Mouse (Mus musculus) forebrain, embryonic 10.5 days (tissue): ENCODE results near the gene Ifitm3. TPM values are rescaled to one million over a fixed set of nuclear protein-coding genes. Genes with fewer than 3 reads are reported as not detected.
"Not testable (repeated sequence)": the region's sequence is repeated elsewhere in the genome, so short reads cannot be mapped to it uniquely, and the experiment has no call there.

ENCODE experiments used
- DNase-seq: peaks from one replicate; pipeline ENCODE4 v3.0.0-alpha.2; 2017; ENCODE audit warnings: low spot score; ENCODE audit errors: extremely low spot score
- H3K27ac ChIP-seq: fragments of 300-500 bp; sonication (generic); 2 replicates; pipeline ENCODE4 v1.5.1; 2016; ENCODE audit warnings: mild to moderate bottlenecking
- H3K27me3 ChIP-seq: fragments of 300-500 bp; sonication (generic); 2 replicates; pipeline ENCODE4 v1.6.1; 2016; ENCODE audit warnings: mild to moderate bottlenecking; ENCODE audit not compliant: poor library complexity, severe bottlenecking
- H3K36me3 ChIP-seq: fragments of 300-500 bp; sonication (generic); replicated peaks from 2 replicates; pipeline ENCODE4 v1.6.1; 2016; ENCODE audit warnings: mild to moderate bottlenecking, moderate library complexity
- H3K4me1 ChIP-seq: fragments of 300-500 bp; sonication (generic); 2 replicates; pipeline ENCODE4 v1.6.1; 2016
- H3K4me3 ChIP-seq: fragments of 300-500 bp; sonication (generic); 2 replicates; pipeline ENCODE4 v1.5.1; 2016; ENCODE audit warnings: mild to moderate bottlenecking, moderate library complexity
- H3K9me3 ChIP-seq: fragments of 300-500 bp; sonication (generic); 2 replicates; pipeline ENCODE4 v1.6.1; 2016; ENCODE audit warnings: mild to moderate bottlenecking, moderate library complexity
- WGBS: fragments of 180-500 bp; shearing (Covaris S2); methylation state at CpG from one replicate; pipeline ENCODE4 v1.1.7; 2016; 5-methylcytosine and 5-hydroxymethylcytosine counted together
- polyA plus RNA-seq: library from polyadenylated mRNA; unstranded; fragments of >200 nt; fragmentation: Nextera tagmentation; extraction: Ambion mirVana; gene quantifications from 2 replicates; pipeline ENCODE4 v1.2.1, GENCODE M21; 2016

Ifitm3 gene
- polyA plus RNA-seq, 1 experiment from 2014 or later = 10.8 TPM

- 96% methylated on average over 8 of the region's 8 CpGs for WGBS
- no peak overlapping the region for H3K4me3 ChIP-seq
- no peak overlapping the region for H3K27ac ChIP-seq
- no peaks in the 10 kb centered on the region for H3K4me1 ChIP-seq
- no peaks in the 10 kb centered on the region for H3K27me3 ChIP-seq
- H3K9me3 ChIP-seq = 0 out of 2 replicates have a peak, but pooled peaks cover 6% of the 10 kb centered on the region
- DNase-seq = no peak
- H3K36me3 ChIP-seq = no peaks in the 10 kb centered on the region
Observed at GRCm38 (mm10) chr7:140981704-140982103, 28.9 kb downstream of the Ifitm3 start.

DNA sequence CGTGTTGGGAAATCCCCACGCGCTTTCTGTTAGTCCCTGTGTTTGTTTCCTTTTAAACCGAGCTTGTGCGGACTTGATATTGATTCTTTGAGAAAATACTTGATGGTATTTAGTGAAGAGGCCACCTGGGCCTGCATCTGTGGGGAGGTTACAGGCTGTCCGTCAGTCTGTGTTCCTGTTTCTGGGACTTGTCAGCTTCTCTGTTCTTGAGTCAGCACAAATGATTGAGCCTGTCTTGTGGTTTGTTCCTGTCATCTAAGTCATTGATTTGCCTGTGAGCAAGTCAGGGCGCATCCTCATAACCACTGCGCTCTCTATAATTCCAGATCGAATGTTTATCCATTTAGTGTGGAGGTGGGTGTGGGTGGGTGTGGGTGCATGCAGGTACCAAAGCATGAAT, 33.9 kb downstream of the Ifitm3 start:
- not testable (repeated sequence) for H3K27ac ChIP-seq, H3K36me3 ChIP-seq, H3K9me3 ChIP-seq, DNase-seq, H3K4me3 ChIP-seq
- H3K27me3 ChIP-seq = peaks cover 23% of the 10 kb centered on the region
- peaks cover 25% of the 10 kb centered on the region for H3K4me1 ChIP-seq
- 89% methylated on average over 9 of the region's 9 CpGs for WGBS

- Histone ChIP-seq H3K4me3 (no peak overlapping the region), H3K36me3 (no peaks in the 10 kb centered on the region), H3K9me3 (no peaks in the 10 kb centered on the region), H3K27me3 (peaks cover 35% of the 10 kb centered on the region), H3K4me1 (peaks cover 37% of the 10 kb centered on the region), H3K27ac (no peak overlapping the region)
- no peak for DNase-seq
- 22% methylated on average over 3 of the region's 3 CpGs for WGBS
Observed at GRCm38 (mm10) chr7:140975465-140975864, 35.1 kb downstream of the Ifitm3 start.

- no peak overlapping the region for H3K4me3 ChIP-seq
- H3K4me1 ChIP-seq = peaks cover 37% of the 10 kb centered on the region
- peaks cover 41% of the 10 kb centered on the region for H3K27me3 ChIP-seq
- no peak overlapping the region for H3K27ac ChIP-seq
- no peaks in the 10 kb centered on the region for H3K36me3 ChIP-seq
- 10% methylated on average over 9 of the region's 9 CpGs for WGBS
- no peaks in the 10 kb centered on the region for H3K9me3 ChIP-seq
- DNase-seq = no peak
Observed at GRCm38 (mm10) chr7:140974940-140975339, 35.6 kb downstream of the Ifitm3 start.

GRCm38 (mm10) chr7:140973396-140974165, 37.0 kb downstream of the Ifitm3 start:
- no peak overlapping the region for H3K27ac ChIP-seq

GRCm38 (mm10) chr7:140971479-140972171, 38.9 kb downstream of the Ifitm3 start:
- Histone ChIP-seq H3K36me3 (no peaks in the 10 kb centered on the region), H3K4me3 (no peak overlapping the region), H3K4me1 (peaks cover 62% of the 10 kb centered on the region), H3K27me3 (peaks cover 68% of the 10 kb centered on the region), H3K9me3 (no peaks in the 10 kb centered on the region), H3K27ac (no peak overlapping the region)
- DNase-seq = no peak
- 92% methylated on average over 8 of the region's 8 CpGs for WGBS

More at GRCm38 (mm10) chr7:140973396-140974165, 37.0 kb downstream of the Ifitm3 start:
- Histone ChIP-seq H3K9me3 (no peaks in the 10 kb centered on the region), H3K4me3 (no peak overlapping the region), H3K4me1 (peaks cover 46% of the 10 kb centered on the region), H3K36me3 (no peaks in the 10 kb centered on the region), H3K27me3 (peaks cover 54% of the 10 kb centered on the region)
- DNase-seq = no peak
- 27% methylated on average over 14 of the region's 14 CpGs for WGBS

DNA sequence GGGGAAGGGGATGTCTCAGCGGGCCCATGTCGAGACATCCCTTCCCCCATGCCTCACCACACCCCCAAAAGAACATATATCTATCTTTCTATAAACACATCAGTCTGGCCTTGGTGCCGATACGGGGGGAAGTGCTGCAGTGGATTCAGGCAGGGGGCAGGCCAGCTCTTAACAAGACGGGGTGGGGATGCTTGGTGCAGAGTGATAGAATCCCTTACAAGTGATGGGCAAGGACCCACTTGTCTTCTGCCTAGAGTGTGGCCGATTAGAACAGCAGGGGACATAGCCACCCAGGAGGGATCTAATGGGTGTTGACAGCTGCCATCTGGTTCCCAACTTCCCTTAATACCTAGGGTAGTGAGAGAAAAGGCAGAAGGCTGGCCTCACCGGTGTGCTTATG, 39.6 kb downstream of the Ifitm3 start:
- Histone ChIP-seq H3K9me3 (no peaks in the 10 kb centered on the region), H3K36me3 (no peaks in the 10 kb centered on the region), H3K27me3 (peaks cover 69% of the 10 kb centered on the region), H3K4me3 (no peak overlapping the region), H3K4me1 (peaks cover 62% of the 10 kb centered on the region), H3K27ac (no peak overlapping the region)
- no peak for DNase-seq
- WGBS = 57% methylated on average over 7 of the region's 7 CpGs

DNA sequence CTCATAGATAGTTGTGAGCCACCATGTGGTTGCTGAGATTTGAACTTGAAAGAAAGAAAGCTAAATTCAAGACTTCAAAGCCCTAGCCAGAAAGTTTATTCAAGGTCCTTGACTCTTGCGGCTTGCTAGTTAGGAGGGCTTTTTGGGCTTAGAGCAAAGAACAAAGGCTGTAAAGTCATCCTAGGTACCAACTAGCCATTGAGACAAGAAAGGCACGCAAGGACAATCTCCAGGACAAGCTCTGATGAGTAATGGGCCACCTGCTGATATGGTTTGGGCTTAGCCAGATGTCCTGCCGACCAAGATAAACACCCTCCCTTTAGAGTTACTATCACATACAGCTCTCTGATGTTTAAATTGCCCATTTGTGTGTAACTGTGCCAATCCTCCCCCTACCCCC, 41.9 kb downstream of the Ifitm3 start:
- 10% methylated on average over 3 of the region's 3 CpGs for WGBS
- H3K4me3 ChIP-seq, DNase-seq: not testable (repeated sequence)

DNA sequence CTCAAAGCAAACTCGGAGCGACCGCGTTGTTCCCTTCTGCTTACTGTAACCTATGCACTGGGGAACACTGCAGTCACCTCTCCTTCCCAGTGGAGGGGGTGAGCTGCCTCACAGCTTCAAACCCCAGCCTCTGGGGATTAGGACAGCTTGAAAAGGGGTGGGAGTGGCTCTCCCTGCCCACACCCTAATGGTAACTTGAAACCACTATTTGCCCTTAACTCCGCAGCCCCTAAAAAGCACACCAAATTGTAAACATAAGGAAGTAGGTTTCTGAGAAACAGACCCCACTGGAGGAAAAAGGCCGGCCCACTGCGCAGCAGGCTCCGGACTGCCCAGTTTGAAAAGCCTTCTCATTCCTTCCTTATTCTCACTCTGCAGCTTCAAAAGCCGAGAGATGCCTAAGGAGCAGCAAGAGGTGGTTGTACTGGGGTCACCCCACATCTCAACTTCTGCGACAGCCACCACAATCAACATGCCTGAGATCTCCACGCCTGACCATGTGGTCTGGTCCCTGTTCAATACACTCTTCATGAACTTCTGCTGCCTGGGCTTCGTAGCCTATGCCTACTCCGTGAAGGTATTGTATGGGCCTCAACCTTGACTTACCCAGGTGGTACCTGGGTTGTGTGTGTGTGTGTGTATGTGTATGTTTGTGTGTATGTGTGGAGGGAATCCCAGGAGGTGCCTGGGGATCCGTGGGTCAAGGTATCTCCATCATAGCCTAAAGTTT, 42.5 kb downstream of the Ifitm3 start:
- H3K4me1 ChIP-seq = peaks cover 47% of the 10 kb centered on the region
- 5% methylated on average over 14 of the region's 14 CpGs for WGBS
- H3K27me3 ChIP-seq = peaks cover 49% of the 10 kb centered on the region
- peak overlapping the region; percentile 10; the same call in 1 of the 2 replicates for H3K4me3 ChIP-seq
- H3K27ac ChIP-seq = no peak overlapping the region
- DNase-seq = no peak
- no peaks in the 10 kb centered on the region for H3K36me3 ChIP-seq
- no peaks in the 10 kb centered on the region for H3K9me3 ChIP-seq

More for the DNA sequence above, 41.9 kb downstream of the Ifitm3 start:
- not testable (repeated sequence) for H3K27ac ChIP-seq, H3K36me3 ChIP-seq, H3K9me3 ChIP-seq
- H3K27me3 ChIP-seq = peaks cover 55% of the 10 kb centered on the region
- H3K4me1 ChIP-seq = peaks cover 50% of the 10 kb centered on the region

- H3K36me3 ChIP-seq = no peaks in the 10 kb centered on the region
- H3K9me3 ChIP-seq = no peaks in the 10 kb centered on the region
- H3K4me1 ChIP-seq = peaks cover 54% of the 10 kb centered on the region
- H3K4me3 ChIP-seq = peak within 1 kb of the TSS; percentile 10; the same call in 1 of the 2 replicates
- WGBS = 86% methylated on average over 4 of the region's 4 CpGs
- no peak for DNase-seq
- H3K27ac ChIP-seq = no peak within 1 kb of the TSS
- H3K27me3 ChIP-seq = peaks cover 48% of the 10 kb centered on the region
Observed at GRCm38 (mm10) chr7:140966921-140967320, 43.6 kb downstream of the Ifitm3 start, which contains the start of gene Ifitm1. Gene Ifitm1 (plus strand): TSS chr7:140967221.

- H3K36me3 ChIP-seq = no peaks in the 10 kb centered on the region
- no peak overlapping the region for H3K27ac ChIP-seq
- DNase-seq = no peak
- peaks cover 48% of the 10 kb centered on the region for H3K4me1 ChIP-seq
- H3K9me3 ChIP-seq = no peaks in the 10 kb centered on the region
- no peak overlapping the region for H3K4me3 ChIP-seq
- peaks cover 20% of the 10 kb centered on the region for H3K27me3 ChIP-seq
- WGBS = 49% methylated on average over 2 of the region's 2 CpGs
Observed at GRCm38 (mm10) chr7:140962733-140963132, 47.8 kb downstream of the Ifitm3 start.

- no peaks in the 10 kb centered on the region for H3K36me3 ChIP-seq
- H3K4me3 ChIP-seq = no peak overlapping the region
- peaks cover 45% of the 10 kb centered on the region for H3K4me1 ChIP-seq
- no peak overlapping the region for H3K27ac ChIP-seq
- no peak for DNase-seq
- H3K9me3 ChIP-seq = no peaks in the 10 kb centered on the region
- H3K27me3 ChIP-seq = peaks cover 21% of the 10 kb centered on the region
- WGBS = 61% methylated on average over 2 of the region's 2 CpGs
Observed at GRCm38 (mm10) chr7:140961416-140961815, 49.2 kb downstream of the Ifitm3 start.
